Mouse (Mus musculus) kidney, adult 2 months (tissue): ENCODE measurements around the gene Cxadr.

Experiments used
- CTCF ChIP-seq: fragments of 200-500 bp; conservative IDR thresholded peaks from 2 replicates; pipeline ENCODE4 v1.5.1; 2011; ENCODE audit warnings: low read depth, mild to moderate bottlenecking, control low read depth, low read length, moderate library complexity, mixed read lengths; ENCODE audit not compliant: insufficient read depth, insufficient read length
- POLR2A ChIP-seq: fragments of 200-500 bp; IDR thresholded peaks from one replicate; pipeline ENCODE4 v1.6.1; 2011; ENCODE audit warnings: low read depth, low read length, control low read depth

GRCm38 (mm10) chr16:78406657-78407056, 105.4 kb downstream of the Cxadr start:
- TF ChIP-seq POLR2A (no peak), CTCF (no peak)
